Mouse (Mus musculus) adrenal gland, postnatal 10 days (tissue): ENCODE results near the gene Zfp598. TPM values are rescaled to one million over a fixed set of nuclear protein-coding genes. Genes with fewer than 3 reads are reported as not detected.
A peak's percentile ranks its signal among the peaks of the same experiment; 100 is the strongest.
"Not testable (repeated sequence)": the region's sequence is repeated elsewhere in the genome, so short reads cannot be mapped to it uniquely, and the experiment has no call there.

ENCODE experiments used
- DNase-seq: peaks from one replicate; pipeline ENCODE4 v3.0.0; 2021; ENCODE audit warnings: mixed read lengths
- total RNA-seq, 2 experiments: library from RNA; stranded (reverse); gene quantifications; 2 replicates each; pipeline ENCODE4 v1.2.3; 2021

Zfp598 gene
- total RNA-seq, 2 experiments from 2014 or later = 38.9 to 42.2 TPM

DNA sequence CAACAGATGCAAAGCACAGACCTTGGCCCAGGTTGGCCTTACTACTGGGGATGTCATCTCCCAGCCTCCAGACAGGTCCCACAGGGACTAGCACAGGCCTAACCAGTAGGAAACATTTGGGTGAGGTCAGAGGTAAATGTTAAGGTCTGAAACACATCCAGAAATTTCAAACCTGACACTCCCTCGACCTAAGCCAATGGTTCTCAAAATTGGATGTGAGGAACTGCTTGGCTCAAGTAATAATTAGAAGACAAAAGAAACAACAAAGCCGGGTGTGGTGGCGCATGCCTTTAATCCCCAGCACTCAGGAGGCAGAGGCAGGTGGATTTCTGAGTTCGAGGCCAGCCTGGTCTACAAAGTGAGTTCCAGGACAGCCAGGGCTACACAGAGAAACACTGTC lies 23.1 kb upstream of the Zfp598 start:
- no peak for DNase-seq

DNA sequence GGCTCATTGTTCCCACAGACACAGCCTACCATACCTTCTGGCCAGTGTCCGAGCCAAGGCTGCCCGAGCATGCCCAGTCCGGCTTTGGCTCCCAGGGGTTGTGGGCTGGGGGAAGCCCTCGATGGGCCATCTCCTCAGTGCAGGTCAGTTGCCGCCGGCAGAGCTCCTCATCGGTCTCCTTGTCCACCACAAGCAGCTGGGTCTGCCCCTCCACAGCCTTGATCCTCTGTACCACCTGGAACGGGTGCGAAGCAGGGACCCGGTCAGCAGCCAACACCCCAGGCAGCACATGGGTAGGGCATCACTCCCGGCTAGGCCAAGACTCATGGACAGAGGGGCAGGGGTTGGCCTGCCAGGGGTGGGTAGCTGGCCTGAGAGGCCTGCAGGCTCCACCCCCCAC lies 22.0 kb upstream of the Zfp598 start:
- DNase-seq = no peak

DNA sequence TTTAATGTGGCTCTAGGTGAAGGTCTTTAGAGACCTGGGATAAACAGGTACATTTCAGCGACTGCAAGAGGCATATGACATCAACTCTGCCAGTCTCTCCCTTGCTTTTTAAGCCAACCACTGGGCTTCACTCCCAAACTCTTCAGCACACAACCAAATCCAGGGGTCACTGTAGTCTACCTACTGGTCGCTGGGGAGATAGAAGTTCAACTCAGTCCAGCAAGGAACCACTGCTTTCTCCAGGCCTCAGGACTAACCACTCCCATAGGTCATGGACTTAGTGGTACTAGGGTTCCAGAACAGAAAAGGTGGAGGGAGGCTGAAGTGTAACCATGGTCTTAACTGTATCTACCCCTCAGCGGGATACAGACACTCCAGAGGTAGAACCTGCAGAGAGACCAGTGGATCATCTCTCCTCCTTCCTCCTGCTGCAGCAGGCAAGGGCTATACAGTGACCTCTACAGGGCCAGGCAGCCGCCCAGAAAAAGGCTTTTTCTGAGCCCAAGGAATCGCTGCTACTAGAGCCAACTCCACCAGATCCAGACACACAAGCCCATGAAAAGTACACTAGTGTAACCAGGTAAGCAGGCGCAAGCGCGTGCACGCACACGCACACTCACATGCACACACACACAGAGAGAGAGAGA lies 20.6 kb upstream of the Zfp598 start:
- no peak for DNase-seq

DNA sequence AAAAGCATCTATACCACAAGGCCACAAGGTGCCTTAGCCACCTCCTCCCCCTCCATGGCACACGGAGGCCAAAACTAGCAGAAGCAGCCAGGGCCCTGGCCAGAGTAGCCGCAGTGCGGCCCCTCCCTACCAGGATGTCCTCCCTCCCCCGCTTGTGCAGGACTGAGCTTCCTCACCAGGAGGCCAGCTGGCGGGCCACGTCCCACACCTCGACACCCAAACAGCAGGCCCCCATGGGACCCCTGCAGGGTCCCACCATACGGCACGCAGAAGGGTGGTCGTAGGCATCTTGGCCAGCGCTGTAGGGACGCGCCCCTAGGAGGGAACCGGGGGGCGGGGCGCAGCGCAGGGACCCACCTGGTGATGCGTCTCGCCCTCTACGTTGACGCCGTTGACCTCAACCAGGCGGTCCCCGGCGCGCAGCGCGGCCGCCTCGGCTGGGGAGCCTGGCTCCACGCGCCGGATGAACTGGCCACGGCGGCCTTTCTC lies 19.9 kb upstream of the Zfp598 start:
- DNase-seq = peak; percentile 62

DNA sequence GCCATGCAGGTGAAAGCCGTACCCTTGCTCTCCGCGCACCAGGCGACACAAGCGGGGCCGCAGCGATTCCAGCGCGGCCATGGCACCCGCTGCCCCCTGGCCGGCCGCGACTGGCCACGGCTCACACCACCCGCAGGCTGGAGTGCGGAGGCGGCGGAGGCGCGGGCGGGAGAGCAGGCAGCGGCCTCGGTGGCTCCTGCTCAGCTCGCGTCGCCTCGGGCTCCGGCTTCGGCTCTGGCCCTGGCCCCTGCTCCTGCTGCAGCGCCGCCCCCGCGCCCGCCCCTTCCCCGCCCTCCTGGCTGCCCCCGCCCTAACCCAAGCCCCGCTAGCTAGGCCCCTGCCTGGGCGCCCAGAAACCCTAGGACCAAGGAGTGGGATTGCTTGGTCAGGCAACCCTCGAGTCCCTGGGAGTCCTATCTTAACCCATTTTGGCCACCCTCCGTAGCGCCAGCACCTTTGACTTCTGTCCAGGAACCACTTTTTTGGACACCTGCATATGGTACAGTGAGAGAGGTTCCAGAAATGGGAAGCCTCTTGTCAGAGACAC lies 19.3 kb upstream of the Zfp598 start, which contains the start of gene Slc9a3r2:
Gene Slc9a3r2, minus strand, starts transcription at position 258 of the 547 bp plus-strand sequence.
- peak; percentile 82 for DNase-seq

DNA sequence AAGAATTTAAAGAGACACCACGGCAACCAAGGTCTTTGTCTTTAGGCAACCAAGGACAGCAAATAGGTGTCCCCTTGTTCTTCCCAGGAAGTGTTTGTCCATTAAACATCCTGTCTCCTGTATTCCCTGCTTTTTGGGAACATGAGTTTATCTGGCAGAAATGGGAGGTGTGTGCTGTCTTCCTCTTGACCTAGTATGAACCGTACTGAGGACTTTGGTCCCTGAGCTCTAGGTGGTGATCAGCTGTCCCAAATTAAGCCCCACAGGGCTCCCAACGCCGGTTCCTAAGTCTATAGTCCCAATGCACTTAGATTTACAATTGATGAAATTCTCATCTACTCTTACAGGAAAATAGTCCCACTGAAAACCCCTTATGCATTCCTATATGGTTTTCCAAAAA lies 18.7 kb upstream of the Zfp598 start:
- DNase-seq = no peak

DNA sequence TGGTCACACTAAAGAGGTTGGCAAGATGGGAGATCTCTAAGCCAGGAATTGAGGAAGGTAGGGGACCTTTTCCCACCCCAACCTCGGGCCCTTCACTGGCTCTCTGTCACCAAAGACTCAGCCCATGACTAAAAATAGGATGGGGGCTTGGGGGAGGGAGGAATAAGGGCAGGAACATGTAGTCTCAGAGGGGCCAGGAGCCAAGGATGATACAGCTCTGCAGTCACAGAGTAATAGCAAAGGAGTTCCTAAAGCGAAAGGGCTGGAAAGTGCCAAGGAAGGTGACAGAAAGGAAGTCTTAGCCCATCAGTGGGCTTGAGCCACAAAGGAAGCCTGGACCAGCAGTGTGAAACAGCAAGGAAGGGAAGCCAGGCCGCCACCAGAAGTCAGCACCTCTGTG lies 17.7 kb upstream of the Zfp598 start:
- no peak for DNase-seq

DNA sequence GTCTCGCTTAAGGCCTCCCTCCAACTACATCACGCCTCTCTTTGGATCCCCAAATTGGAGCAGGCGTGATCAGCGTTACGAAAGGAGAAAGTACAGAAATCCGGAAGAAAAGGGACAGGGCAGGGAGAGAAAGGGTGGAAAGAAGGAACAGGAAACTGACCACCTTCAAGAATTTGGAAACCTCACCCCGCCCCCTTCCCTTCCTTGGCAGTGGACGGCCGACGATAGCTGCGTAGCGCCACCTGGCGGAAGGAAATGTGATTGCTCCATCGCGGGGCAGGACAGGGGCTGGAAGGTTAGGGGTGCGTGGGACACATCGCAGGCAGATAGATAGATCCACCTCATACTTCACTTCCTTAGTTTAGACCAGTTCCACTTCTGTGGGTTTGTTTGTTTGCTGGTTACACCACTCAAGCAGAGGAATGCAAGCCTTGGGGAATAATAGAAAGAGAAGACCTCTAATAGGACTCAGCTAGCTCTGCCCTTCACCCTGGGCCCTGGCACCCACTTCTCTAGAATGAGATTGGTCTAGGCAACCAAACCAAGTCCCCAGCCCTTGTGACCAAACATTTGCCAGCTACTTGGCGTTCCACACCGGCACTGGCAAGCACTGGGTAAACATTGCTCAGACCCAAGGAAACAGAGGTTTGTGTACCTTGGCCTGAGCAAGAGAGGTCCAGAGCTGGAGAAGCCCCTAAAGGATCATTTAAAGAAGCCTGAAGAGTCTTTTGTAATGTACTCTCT lies 15.3 kb upstream of the Zfp598 start:
- DNase-seq = peak; percentile 86

DNA sequence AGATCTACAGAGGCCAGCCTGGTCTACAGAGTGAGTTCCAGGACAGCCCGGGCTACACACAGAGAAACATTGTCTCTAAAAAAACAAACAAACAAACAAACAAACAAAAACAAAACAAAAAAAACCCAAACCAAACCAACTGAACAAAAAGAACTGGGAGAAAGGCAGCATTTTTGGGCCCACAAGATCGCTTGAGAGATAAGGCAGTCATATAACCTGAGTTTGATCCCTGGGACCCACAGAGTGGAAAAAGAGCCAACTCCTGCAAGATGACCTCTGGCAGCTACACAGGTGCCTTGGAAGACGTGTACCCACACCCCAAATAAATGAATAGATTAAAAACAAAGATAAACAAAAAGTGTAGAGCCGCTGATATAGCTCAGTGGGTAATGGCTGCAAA lies 14.5 kb upstream of the Zfp598 start:
- DNase-seq = no peak

DNA sequence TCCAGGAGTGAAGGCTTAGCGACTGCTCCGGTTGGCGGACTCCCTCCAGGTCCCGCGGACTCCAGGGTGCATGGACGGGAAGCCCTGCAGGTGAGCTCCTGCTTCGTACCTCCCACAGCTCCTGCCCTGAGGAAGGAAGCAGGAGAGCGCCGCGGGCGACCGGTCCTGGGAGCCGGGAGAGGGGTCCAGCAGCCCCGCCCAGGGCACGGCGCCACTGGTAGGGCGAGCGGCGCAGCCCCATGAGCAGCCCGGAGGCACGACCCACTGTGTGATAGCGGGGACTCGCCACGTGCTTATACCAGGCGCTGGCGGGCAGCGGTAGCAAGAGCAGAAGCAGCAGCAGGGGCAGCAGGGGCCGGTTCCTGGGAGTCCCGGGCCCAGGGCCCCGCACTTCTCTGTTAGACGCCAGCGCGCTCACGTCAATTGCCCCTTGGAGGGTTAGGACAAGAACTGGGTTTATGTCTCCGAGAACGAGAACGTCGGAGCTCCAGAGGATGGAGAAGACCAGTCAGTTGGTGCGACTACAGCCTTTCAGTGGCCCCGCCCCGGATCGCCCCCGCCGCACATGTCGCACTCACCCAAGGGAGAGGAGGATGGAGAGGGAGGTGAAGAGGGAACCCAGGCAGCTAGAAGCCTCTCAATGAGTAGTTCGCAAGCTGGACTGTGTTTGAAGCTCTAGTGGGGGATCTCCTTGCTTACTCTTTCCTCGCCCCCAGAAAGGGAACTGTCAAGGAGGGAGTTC lies 11.3 kb upstream of the Zfp598 start, which contains the start of gene Npw:
Gene Npw, minus strand, starts transcription at position 441 of the 742 bp plus-strand sequence.
- no peak for DNase-seq

DNA sequence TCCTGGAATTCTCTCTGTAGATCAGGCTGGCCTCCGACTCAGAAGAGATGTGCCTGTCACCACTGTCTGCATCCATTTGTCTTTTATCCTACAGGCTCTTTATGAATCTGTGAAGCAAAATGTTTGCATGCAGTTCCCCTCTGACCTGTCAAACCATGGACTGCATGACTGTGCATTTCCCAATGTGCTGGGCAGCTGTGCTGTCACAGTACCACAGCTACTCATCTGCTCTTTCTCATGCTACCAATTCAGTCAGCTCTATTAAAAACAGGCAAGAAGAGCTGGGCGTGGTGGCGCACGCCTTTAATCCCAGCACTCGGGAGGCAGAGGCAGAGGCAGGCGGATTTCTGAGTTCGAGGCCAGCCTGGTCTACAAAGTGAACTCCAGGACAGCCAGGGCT lies 2.5 kb upstream of the Zfp598 start:
- not testable (repeated sequence) for DNase-seq

DNA sequence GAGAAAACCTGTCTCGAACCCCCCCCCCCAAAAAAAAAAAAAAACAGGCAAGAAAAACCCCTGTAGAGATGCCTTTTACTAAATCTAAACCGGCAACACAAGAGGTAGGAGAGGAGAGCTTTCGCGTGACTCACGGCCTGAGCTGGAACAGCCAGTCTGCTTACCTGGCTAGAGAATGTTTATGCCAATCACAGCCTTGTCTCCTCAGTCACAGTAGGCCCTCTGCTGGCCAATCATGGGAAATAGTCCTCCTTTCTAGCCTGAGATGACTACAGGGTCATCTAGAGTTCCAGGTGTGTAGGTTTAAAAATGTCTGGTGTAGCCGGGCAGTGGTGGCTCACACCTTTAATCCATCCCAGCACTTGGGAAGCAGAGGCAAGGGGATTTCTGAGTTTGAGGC lies 2.1 kb upstream of the Zfp598 start:
- peak; percentile 66 for DNase-seq

DNA sequence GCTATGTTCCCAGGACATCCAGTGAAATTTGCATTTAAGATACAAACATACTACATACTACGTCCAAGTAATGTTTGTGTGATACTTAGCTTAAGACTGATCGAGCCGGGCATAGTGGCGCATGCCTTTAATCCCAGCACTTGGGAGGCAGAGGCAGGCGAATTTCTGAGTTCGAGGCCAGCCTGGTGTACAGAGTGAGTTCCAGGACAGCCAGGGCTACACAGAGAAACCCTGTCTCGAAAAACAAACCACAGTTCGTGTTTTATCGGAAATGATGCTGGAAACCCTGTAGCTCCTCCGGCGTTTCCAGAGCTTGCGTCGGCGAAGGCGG lies 308 bp upstream of the Zfp598 start:
- not testable (repeated sequence) for DNase-seq

DNA sequence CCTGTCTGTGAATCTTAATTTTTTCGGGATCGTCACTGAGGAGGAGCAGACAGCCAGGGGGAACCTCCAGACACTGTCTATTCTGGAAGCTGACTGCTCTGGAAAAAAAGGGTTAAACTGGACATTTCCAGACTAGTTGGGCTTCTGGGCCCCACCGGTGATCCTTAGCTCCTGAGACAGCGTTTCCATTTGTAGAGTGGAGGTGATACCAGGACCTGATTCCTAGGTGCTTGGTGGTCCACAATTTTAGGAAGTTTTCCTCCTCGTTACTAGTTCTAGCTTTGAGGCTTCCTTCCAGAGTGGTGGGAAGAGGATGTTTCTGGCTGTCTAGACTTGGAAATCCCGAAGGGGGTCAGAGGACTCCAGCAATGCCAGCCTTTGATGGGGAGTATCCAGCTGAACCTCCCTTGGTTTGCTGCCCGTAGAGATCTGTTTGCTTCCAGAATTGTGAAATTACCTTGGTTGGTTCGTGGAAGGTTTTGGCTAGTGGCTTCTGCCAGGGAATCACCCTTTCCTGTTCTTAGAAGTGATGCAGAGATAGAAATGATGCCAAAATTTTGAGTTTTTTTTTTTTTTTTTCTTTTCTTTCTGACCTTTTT lies 858 bp downstream of the Zfp598 start:
- no peak for DNase-seq

DNA sequence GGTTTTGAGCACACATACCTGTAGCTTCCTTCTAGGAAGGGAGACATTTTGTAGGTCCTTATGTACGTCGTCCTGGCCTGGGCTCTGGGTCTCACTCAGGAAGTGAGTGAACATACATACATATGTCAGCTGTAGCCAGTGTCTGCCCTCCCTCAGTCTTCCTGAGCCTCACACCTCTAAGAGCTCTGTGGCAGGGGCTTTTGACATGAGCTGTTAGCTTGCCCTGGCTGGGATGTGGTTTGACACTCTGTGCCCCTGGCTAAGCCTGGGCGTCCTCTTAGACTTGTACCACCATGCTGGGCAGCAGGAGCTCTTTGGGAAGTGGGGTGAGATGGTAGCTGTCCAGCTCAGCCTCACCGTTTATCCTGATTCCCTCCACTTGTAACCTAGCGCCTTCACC lies 1.9 kb downstream of the Zfp598 start:
- no peak for DNase-seq

DNA sequence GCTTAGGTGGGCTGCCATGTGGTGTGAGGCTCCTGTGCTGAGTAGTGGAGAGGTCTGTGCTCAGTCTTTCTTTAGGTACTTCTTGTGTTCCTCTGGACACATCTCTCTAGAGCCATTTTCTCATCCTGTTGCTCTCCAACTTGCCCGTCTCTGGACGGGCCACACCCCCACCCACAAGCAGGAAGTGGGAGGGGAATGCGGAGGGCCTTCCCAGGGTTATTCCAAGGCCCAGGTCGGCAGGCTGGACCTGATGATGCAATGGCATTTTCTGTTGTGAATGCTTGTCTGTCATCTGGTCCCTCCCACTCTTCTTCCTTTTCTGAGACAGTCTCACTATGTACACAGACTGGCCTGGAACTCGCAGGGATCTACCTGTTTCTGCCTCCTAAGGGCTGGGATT lies 2.7 kb downstream of the Zfp598 start:
- peak; percentile 75 for DNase-seq

DNA sequence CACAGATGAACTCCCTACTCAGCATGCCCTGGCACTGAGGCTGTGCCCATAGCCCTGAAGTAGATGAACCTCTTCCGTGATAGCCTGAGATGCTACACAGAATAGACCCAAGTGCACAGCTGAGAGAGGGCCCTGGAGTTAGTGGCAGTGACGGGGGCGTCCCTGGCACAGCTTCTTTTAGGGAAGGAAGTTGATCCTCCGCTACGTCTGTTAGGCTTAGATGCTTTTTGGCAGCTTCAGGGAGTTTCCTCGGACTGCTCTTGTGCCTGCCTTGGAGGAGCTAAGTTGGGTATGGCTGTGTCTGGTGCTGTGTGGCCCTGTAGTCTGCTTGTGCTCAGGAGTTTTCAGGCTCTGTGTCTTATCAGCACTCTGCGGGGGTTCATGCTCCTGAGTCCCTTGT lies 4.8 kb downstream of the Zfp598 start:
- no peak for DNase-seq

DNA sequence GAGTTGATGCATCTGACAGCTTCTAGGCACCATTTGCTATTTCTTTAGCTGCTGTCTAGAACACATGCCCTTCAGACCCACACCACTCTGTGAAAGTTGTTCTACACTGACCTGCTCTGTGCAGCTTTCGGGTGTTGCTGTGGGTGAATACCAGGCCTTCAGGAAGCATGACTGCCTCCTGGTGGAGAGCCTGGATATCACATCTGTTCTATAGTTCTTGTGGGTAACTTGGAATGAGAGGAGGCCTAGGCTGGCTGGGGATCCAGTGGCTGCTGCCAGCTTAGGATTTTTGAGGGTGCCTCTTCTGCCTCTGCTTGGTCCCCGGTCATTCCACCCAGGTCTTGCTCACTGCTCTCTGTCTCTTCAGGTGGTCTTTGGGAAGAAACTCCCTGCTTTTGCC lies 6.7 kb downstream of the Zfp598 start:
- peak; percentile 78 for DNase-seq

DNA sequence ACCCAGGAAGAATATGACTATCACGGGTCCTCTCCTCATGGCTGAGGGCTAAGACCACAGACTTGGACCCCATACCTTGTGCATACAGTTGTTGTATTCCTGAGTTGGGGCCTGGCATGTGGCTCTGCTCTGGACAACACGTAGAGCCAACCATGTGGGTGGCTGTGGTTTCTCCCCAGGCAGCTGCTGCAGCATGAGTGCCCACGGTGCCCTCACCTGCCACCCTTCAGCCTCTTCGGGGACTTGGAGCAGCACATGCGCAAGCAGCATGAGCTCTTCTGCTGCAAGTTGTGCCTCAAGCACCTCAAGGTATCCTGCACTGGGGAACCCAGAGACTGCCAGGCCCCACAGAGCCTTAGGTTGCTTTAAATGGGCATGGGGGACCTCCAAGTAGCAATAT lies 7.4 kb downstream of the Zfp598 start:
- no peak for DNase-seq

DNA sequence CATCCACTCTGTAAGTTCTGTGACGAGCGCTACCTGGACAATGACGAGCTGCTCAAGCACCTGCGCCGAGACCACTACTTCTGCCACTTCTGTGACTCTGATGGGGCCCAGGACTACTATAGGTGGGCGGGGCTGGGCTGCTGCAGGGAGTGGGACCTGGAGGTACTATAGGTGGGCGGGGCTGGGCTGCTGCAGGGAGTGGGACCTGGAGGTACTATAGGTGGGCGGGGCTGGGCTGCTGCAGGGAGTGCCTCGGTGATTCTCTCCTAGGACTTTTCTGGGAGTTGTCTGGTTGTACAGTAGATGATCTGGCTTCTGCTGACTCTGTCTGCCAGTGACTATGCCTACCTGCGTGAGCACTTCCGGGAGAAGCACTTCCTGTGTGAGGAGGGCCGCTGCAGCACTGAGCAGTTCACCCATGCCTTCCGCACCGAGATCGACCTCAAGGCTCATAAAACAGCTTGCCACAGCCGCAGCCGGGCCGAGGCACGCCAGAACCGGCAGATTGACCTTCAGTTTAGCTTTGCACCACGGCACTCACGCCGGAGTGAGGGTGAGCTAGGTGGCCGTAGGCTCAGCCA lies 8.1 kb downstream of the Zfp598 start:
- DNase-seq = no peak

DNA sequence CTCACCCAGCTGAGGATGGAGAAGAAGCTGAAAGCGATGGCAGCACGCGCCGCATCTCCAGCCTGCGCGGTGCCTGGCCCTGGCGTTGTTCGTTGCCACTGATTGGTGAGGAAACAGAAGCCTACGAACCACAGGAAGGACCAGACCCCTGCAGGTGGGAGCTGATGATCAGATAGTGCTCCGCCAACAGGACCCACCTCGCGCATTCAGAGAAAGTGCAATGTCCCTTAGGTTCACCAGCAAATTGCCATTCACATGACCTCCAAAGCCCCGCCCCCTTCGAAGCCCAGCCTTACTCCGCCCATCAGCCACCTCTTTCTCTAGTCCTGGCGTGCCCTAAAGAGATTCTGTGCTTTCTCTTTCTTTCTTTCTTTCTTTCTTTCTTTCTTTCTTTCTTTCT lies 17.0 kb downstream of the Zfp598 start:
- peak; percentile 65 for DNase-seq

DNA sequence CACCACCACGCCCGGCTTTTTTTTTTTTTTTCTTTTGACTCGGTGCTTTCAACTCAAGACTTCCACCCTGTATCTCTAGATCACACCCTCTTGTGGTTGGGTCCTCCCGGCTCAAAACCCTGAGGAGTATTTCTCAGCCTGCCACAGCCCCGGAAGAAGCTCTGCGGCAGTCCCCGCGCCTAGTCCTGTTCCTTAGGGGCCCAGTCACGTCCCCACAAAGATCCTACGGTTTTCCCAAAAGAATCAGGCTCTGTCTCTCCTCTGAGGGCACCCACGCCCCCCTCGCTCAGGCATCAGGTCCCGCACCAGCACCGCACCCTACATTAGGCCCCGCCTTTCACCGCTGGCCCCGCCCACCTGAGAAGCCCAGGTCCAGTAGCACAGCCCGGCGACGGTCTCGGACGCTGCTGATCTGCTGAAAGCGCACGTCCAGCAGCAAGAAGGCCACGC lies 17.7 kb downstream of the Zfp598 start:
- peak; percentile 75 for DNase-seq
